Mouse (Mus musculus) effector memory CD4-positive, alpha-beta T cell, adult 5 months (primary cell): Measurements from ENCODE around the gene Nup160. TPM values are rescaled to one million over a fixed set of nuclear protein-coding genes. Genes with fewer than 3 reads are reported as not detected.

Experiments
- polyA plus RNA-seq: library from polyadenylated mRNA; unstranded; fragments of 100-300 nt; shearing (Covaris generic); gene quantifications from one replicate; pipeline ENCODE4 v1.2.1, GENCODE M21; 2017

Gene Nup160
- polyA plus RNA-seq, result 39.3 TPM

DNA sequence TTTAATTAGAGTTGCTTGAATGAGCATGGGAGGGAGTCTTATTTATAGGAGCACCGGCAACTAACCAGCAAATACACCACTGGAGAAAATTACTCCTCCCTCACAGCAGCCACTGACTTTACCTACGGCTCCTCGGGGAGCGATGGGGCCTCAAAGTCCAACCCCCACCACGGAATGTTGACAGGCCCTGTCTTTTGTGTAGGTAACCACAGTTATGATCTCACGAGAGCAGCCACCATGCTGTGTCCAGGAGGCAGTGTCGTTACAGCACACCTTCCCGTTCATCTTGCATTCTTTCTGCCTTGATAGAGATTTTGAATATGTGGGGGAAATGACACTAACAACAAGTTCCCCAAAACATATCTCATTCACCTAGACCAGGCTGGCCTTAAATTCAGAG lies at the start of gene Nup160:
TSS of gene Nup160 (plus strand) at position 209 of the 400 bp plus-strand sequence.

DNA sequence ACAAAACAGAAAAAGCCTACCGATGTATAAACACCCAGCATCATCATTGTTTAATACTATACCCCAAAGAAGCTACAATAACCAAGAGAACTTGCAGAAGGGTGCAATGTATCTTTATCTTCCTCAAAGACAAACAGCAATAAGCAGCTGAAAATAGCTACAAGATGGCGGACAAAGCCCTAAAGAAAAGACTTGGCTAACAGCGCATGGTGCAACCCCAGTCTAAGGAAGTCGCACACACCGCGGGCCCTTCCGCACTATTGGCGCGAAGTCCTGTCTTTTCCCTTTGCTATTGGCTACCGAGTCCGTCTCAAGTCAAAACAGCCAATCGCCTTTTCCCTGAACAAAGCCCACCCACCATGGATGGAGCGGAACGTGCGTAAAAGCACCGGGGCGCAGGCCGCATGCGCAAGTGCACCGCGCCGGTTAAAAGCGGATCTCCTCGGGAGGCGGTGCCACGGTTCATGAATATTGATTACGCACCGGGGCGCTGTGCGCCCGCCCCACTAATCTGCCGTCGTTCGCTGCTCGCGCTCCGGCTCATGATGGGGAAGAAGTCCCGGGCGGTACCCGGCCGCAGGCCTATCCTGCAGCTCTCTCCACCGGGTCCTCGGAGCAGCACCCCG lies 68.2 kb downstream of the Nup160 start, which contains the start of gene Fnbp4:
TSS of gene Fnbp4 (plus strand) at position 318 of the 626 bp plus-strand sequence.

DNA sequence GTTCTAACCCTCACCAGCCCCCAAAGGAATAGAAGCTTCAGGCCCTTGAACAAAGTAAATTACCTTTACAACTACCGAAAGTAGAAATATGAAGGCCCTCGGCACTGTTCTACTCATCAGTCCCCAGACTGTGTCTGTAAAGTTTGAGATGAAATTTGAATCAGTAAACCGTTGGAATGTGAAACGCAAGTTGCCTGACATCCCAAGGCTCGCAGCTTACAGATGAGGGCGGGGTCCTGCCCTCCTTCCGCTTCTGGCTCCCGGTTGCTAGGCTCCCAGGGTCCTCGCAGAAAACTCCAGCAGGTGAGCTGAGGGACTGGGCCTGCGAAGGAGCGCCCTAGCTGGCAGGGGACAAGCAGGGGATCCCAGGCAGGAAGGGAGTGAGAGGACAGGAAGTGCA lies 105.4 kb downstream of the Nup160 start, which contains the start of gene Agbl2:
TSS of gene Agbl2 (plus strand) at position 270 of the 400 bp plus-strand sequence.

Other genes starting within 250 kb of the Nup160 start
- gene Ptprj, start 96.6 kb upstream of the Nup160 start, polyA plus RNA-seq, result 13.2 TPM
- gene Fnbp4, start 68.2 kb downstream of the Nup160 start, polyA plus RNA-seq, result 287 TPM
- not detected for gene Agbl2, start 105.5 kb downstream of the Nup160 start, polyA plus RNA-seq
- gene Mtch2, start 169.9 kb downstream of the Nup160 start, polyA plus RNA-seq, result 107 TPM
- 4.1 TPM for gene C1qtnf4, start 208.6 kb downstream of the Nup160 start, polyA plus RNA-seq
- 19.2 TPM for gene Kbtbd4, start 227.5 kb downstream of the Nup160 start, polyA plus RNA-seq
- 114 TPM for gene Ndufs3, start 227.6 kb downstream of the Nup160 start, polyA plus RNA-seq